Mouse (Mus musculus) neural tube, embryonic 11.5 days (tissue): ENCODE measurements around the gene Unc93b1. TPM values are rescaled to one million over a fixed set of nuclear protein-coding genes. Genes with fewer than 3 reads are reported as not detected.

Source experiments
- ATAC-seq: fragments of 200-750 bp; cut with Nextera tagmentation; 2 replicates; pipeline ENCODE4 v1.8.0; 2017; ENCODE audit warnings: moderate number of reproducible peaks, mild to moderate bottlenecking, moderate TSS enrichment, moderate library complexity; ENCODE audit not compliant: insufficient read depth, low FRiP score, low TSS enrichment
- DNase-seq: peaks from one replicate; pipeline ENCODE4 v3.0.0-alpha.2; 2015; ENCODE audit warnings: low spot score
- H3K27ac ChIP-seq: fragments of 300-500 bp; sonication (generic); 2 replicates; pipeline ENCODE4 v1.5.1; 2014; ENCODE audit warnings: low read depth, mild to moderate bottlenecking, low read length
- H3K27me3 ChIP-seq: fragments of 300-500 bp; sonication (generic); 2 replicates; pipeline ENCODE4 v1.6.1; 2014; ENCODE audit warnings: mild to moderate bottlenecking, low read length, mixed read lengths; ENCODE audit not compliant: control insufficient read depth, insufficient read depth
- H3K36me3 ChIP-seq: fragments of 300-500 bp; sonication (generic); 2 replicates; pipeline ENCODE4 v1.6.1; 2014; ENCODE audit warnings: mild to moderate bottlenecking, low read length, moderate library complexity, mixed read lengths; ENCODE audit not compliant: control insufficient read depth, insufficient read depth
- H3K4me1 ChIP-seq: fragments of 300-500 bp; sonication (generic); 2 replicates; pipeline ENCODE4 v1.6.1; 2014; ENCODE audit warnings: low read length, mixed read lengths; ENCODE audit not compliant: control insufficient read depth, insufficient read depth
- H3K4me2 ChIP-seq: fragments of 300-500 bp; sonication (generic); 2 replicates; pipeline ENCODE4 v1.6.1; 2014; ENCODE audit warnings: low read depth, mild to moderate bottlenecking, moderate library complexity
- H3K4me3 ChIP-seq: fragments of 300-500 bp; sonication (generic); 2 replicates; pipeline ENCODE4 v1.5.1; 2014; ENCODE audit warnings: low read depth, low read length
- H3K9ac ChIP-seq: fragments of 300-500 bp; sonication (generic); 2 replicates; pipeline ENCODE4 v1.6.1; 2014; ENCODE audit warnings: mild to moderate bottlenecking, low read length
- H3K9me3 ChIP-seq: fragments of 300-500 bp; sonication (generic); 2 replicates; pipeline ENCODE4 v1.6.1; 2016; ENCODE audit warnings: low read length; ENCODE audit not compliant: control insufficient read depth
- WGBS: fragments of 180-500 bp; shearing (Covaris S2); extraction: QIAGEN DNeasy Blood & Tissue Kit; methylation state at CpG from one replicate; pipeline ENCODE4 v1.1.7; 2014; 5-methylcytosine and 5-hydroxymethylcytosine counted together
- polyA plus RNA-seq: library from polyadenylated mRNA; unstranded; fragments of >200 nt; fragmentation: Nextera tagmentation; extraction: Ambion mirVana; gene quantifications from 2 replicates; pipeline ENCODE4 v1.2.1, GENCODE M21; 2014

The Unc93b1 gene
- polyA plus RNA-seq, 1 experiment from 2014 or later, result 5.3 TPM

DNA sequence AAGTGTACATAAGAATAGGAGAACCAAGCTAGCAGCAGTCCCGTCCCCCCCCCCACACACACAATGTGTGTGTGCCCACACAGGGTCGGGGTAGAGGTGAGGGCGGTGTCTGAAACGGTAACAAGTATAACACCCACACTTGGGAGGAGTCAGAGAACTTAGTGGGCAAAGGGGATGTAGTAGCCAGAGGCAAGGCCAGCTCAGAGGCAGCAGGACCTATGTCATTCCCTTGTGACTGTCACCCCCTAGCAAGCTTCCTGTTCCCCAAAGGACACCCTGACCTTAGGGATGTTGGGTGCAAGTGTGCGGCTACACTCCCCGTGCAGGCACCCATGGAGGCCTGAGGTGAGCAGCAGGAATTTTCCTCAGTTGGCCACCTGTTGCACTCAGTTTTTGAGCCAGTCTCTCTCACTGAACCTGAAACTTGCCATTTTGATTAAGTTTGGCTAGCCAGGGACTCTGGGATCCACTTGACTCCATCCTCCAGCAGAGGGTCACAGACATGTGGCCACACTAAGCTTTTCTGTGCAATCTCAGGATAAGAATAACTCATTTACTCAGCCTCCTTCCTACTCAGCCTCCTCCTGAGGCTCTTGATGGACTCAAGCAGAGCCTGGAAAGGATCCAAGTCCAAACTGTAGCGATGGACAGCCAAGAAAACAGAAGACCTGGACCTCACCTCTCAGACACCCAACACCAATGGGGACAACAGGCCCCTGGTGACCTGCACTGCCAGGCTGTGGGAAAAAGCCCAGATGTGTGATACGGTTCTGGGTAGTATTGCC, 26.9 kb upstream of the Unc93b1 start:
- H3K9me3 ChIP-seq, result no peaks in the 10 kb centered on the region
- peaks cover 9% of the 10 kb centered on the region for H3K36me3 ChIP-seq
- 81% methylated on average over 8 of the region's 8 CpGs for WGBS
- no peak overlapping the region for H3K4me2 ChIP-seq
- no peak overlapping the region for H3K4me3 ChIP-seq
- ATAC-seq (no peak), DNase-seq (no peak)
- H3K9ac ChIP-seq, result no peak overlapping the region
- peaks cover 5% of the 10 kb centered on the region; the same call in 1 of the 2 replicates for H3K4me1 ChIP-seq
- no peak overlapping the region for H3K27ac ChIP-seq
- H3K27me3 ChIP-seq, result no peaks in the 10 kb centered on the region

DNA sequence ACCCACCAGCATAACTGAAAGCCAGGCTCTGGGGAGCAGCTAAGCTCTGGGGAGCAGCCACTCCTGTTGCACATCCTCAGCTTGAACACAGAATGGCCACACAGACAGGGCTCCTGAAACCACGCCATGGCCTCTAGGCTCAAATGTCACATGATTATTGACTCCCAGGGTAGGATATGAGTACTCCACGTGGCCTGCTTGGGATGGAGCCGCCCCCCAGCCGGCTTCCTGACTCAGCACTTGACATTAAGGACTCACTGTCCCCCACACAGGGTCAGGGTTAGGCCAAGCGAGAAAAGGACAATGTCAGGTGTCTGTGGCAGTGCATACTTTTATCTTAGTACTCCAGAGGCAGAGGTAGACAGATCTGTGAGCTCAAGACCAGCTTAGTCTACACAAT, 24.8 kb upstream of the Unc93b1 start:
- DNase-seq, result no peak
- Histone ChIP-seq H3K36me3 (peaks cover 9% of the 10 kb centered on the region), H3K4me2 (no peak overlapping the region; the same call in 1 of the 2 replicates), H3K9ac (no peak overlapping the region), H3K4me1 (peaks cover 11% of the 10 kb centered on the region), H3K27me3 (no peaks in the 10 kb centered on the region), H3K9me3 (no peaks in the 10 kb centered on the region), H3K4me3 (no peak overlapping the region), H3K27ac (no peak overlapping the region)
- WGBS, result 87% methylated on average over 5 of the region's 5 CpGs
- no peak for ATAC-seq

DNA sequence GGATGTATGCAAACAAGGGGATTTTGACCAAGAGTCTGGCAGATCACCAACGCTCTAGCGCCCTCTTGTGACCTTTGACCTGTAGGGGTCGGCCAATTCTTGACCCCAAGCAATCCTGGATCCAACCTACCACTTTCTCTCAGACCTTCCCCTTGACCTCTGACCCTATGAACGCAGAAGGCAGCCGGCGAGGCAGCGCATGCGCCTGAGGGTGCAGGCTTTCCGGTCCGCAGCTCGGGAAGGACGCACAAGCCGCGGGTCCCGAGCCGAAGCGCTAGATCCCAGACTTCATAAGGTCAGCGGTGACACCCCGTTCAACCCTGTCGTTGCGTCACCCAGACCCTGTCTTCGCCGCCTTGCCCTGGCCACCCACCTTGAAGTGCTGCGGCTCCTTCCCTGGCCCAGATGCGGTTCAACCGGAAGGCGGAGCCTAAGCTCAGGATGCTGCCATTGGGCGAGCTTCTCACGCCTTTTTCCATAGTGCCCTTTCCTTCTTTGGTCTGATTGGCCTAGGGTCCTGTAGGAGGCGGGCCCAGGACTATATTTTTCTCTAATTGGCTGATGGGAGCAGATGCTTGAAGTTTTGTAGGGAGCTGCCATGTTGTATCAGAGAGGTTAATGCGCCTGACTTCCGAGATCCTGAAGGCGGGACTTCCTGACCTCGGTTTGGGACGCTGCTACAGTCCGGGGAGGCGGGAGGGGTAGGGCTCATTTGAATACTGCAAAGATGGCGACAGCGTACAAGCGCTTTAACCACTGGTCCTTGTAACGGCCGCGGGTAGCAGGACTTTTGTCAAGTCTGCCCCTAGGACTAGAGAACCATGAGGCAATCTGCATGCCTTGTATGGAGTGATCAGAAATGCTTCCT, 22.4 kb upstream of the Unc93b1 start, which contains the start of gene Ndufs8:
Gene Ndufs8, minus strand, starts transcription at position 438 of the 868 bp plus-strand sequence.
- H3K4me3 ChIP-seq, result peak within 1 kb of the TSS; percentile 64
- DNase-seq (peak; percentile 93), ATAC-seq (peak; percentile 98)
- peak within 1 kb of the TSS; percentile 80 for H3K4me2 ChIP-seq
- H3K9me3 ChIP-seq, result no peaks in the 10 kb centered on the region
- peaks cover 11% of the 10 kb centered on the region for H3K4me1 ChIP-seq
- peak within 1 kb of the TSS; percentile 69 for H3K9ac ChIP-seq
- no peaks in the 10 kb centered on the region for H3K27me3 ChIP-seq
- peaks cover 9% of the 10 kb centered on the region for H3K36me3 ChIP-seq
- WGBS, result under 1% methylated on average over 43 of the region's 43 CpGs
- H3K27ac ChIP-seq, result peak within 1 kb of the TSS; percentile 76

DNA sequence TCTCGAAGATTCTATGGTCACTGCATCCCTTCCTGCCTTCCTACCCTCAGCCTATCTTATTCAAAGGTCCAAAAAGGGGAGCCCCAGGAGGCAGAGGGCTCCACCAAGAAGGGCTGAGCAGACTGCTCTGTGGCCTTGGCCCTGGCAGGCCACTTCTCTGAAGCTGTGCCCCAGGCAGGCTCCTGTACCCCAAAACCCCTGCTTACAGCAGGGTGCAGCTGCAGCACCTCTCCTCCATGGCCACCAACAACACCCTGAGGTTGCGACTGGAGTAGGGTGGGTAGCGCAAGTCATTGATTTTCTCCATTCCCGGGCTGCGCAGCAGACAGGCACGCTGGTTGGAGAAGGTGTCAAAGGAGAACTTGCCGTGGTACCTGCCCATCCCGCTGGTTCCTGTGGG, 21.3 kb upstream of the Unc93b1 start:
- Histone ChIP-seq H3K4me3 (peak overlapping the region; percentile 64), H3K27ac (no peak overlapping the region), H3K9me3 (no peaks in the 10 kb centered on the region), H3K36me3 (peaks cover 8% of the 10 kb centered on the region), H3K4me2 (peak overlapping the region; percentile 80), H3K4me1 (peaks cover 11% of the 10 kb centered on the region), H3K27me3 (no peaks in the 10 kb centered on the region), H3K9ac (peak overlapping the region; percentile 62)
- no peak for DNase-seq
- WGBS, result 87% methylated on average over 8 of the region's 8 CpGs
- ATAC-seq, result no peak

DNA sequence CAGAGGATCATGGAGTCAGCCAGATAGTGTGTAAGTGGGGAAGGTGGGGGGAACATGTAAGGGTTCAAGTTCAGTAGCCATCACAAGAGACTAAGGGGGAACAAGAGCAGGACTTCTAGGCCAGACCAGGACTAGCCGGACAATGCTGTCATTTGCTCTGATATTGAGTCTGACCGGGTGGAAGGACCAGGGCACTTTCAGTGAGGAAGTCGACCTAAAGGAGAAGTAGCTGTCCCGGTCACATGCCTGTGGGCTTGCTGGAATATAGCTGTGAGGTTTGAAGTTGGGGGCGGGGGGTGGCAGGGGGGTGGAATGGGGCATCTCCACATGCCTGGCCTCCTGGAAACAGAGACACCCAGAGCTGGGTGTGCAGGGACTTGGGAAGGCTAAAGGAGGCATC, 20.5 kb upstream of the Unc93b1 start:
- peaks cover 6% of the 10 kb centered on the region for H3K36me3 ChIP-seq
- DNase-seq (no peak), ATAC-seq (no peak)
- no peaks in the 10 kb centered on the region for H3K9me3 ChIP-seq
- no peaks in the 10 kb centered on the region for H3K27me3 ChIP-seq
- 94% methylated on average over 5 of the region's 5 CpGs for WGBS
- H3K9ac ChIP-seq, result no peak overlapping the region
- H3K4me2 ChIP-seq, result no peak overlapping the region
- H3K4me3 ChIP-seq, result no peak overlapping the region
- no peak overlapping the region for H3K27ac ChIP-seq
- H3K4me1 ChIP-seq, result peaks cover 11% of the 10 kb centered on the region

DNA sequence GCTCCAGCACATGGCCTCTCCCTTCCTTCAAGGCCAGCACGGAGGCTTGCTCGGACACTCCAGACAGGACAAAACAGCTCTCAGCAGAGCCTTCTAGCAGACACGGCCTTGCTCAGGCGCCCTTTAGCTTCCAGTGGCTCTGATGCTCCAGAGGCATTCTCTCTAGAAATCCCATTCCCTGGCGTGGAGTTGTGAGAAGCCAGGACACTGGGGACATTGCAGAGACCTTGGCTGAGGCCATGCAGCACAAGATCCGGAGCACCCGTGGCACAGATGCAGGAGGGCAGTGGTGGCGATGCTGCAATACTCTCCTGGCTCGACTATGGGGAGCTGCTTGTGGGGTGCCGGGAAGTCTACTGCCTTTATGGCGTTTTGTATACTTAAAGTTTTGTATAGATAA, 18.3 kb upstream of the Unc93b1 start:
- WGBS, result 83% methylated on average over 11 of the region's 11 CpGs
- DNase-seq, result no peak

DNA sequence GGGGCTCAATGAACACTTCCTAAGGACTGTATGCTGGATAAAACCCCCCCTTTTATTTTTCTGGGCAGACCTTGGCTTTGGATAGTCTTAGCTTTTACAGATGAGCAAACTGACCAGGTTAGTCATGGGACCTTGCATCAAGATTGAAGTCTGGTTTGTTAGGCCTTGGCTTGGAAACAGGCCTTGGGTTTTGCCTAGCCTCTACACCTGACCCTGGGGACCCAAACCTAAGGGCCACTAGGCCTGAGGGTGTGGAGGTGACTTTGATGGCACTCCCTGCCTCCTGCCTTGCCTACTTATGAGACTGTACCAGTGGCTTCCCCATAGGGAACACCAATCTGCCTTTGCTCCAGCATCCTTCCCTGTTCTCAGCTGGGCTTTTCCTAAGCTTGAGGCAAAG, 15.1 kb upstream of the Unc93b1 start:
- Histone ChIP-seq H3K27me3 (no peaks in the 10 kb centered on the region), H3K36me3 (no peaks in the 10 kb centered on the region), H3K27ac (no peak overlapping the region), H3K4me3 (no peak overlapping the region), H3K9me3 (no peaks in the 10 kb centered on the region), H3K4me1 (no peaks in the 10 kb centered on the region), H3K9ac (no peak overlapping the region), H3K4me2 (no peak overlapping the region)
- DNase-seq, result no peak
- ATAC-seq, result no peak

More for the DNA sequence above, 18.3 kb upstream of the Unc93b1 start:
- no peak overlapping the region for H3K4me2 ChIP-seq
- H3K9ac ChIP-seq, result no peak overlapping the region
- H3K9me3 ChIP-seq, result no peaks in the 10 kb centered on the region
- peaks cover 11% of the 10 kb centered on the region for H3K4me1 ChIP-seq
- H3K27me3 ChIP-seq, result no peaks in the 10 kb centered on the region
- no peak for ATAC-seq
- H3K4me3 ChIP-seq, result no peak overlapping the region
- H3K27ac ChIP-seq, result no peak overlapping the region
- no peaks in the 10 kb centered on the region for H3K36me3 ChIP-seq

DNA sequence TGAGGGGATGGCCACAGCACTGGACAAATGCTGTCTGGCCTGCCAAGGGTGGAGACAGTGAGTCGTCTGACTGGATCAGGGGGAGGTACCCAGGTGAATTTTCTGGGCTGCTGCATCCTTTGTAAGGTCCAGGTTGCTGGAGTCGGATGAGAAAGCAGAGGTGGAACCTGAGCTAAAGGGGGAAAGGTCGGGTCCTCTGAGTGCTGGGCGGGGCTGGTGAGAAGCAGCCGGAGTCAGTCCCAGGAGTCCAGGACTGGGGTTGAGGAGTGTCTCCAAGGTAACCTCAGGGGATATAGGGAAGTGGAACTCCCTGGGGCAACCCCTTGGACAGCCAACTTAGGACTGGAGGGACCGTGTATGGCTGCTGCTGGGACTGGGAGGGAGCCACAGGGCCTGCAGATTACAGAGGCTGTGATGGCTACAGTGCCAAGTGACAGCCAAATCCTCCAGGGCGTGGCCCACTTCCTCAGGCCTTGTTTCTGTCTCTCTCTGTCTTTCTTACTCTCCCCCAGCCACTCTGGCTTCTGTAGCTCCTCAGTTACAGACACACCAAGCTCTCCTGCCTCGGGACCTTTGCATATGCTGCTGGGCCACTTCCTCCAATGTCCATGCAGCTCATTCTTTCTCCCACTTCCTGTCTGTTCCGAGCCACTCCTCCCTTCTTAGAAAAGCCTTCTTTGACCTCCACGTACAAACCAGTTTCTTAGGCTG, 12.2 kb upstream of the Unc93b1 start:
- no peak for DNase-seq
- Histone ChIP-seq H3K9me3 (no peaks in the 10 kb centered on the region), H3K9ac (no peak overlapping the region), H3K4me2 (no peak overlapping the region), H3K4me1 (no peaks in the 10 kb centered on the region), H3K27me3 (no peaks in the 10 kb centered on the region), H3K27ac (no peak overlapping the region), H3K36me3 (no peaks in the 10 kb centered on the region), H3K4me3 (no peak overlapping the region)
- 62% methylated on average over 9 of the region's 10 CpGs for whole genome bisulfite sequencing
- no peak for ATAC-seq
